ENCODE assay signal across 7 mouse cellular contexts in the genomic region with DNA sequence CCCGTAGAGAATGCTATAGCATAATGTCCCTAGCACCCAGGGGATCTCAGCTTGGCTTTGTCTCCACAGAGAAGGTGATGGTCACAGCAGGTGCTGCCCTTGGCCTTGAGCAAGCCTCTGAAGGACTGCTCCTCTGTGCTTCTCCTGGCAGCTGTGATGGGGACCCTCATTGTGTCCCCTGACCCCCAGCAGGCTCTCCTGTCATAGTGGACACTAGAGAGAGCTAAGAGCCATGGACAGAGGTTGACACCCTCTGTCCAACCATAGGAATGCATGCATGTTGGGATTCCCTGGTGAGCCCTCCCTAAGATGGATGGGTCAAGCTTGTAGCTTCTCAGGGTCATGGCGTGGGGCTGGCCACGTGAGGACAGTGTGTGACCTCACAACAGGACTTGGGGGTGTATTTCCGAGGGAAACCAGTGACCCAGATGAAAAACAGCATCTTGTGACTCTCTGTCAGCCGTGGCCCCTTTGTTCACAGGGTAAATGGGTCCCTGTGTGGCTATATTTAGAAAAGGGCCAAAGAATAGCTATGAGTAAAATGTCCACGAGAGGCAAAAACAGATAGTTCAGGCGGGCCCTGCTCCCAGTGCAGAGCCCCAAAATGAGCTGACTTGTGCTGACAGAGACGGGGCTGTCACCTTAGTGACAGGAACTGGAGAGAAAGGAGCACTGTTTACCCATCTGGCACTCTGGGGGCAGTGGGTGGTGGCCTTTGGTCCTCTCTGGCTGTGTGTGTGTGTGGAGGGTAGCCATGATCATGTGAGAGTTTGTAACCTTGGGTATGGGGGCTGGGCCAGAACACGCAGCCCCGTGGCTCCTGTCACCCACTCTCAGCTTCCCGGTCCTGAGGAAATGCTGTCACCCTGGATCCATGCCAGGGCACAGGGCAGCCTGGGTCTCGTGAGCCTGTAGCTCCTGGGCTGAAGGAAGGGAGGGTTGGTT. TPM values are rescaled to one million over a fixed set of nuclear protein-coding genes. Genes with fewer than 3 reads are reported as not detected.
DNase-seq lines count a peak whose midpoint lies in the region; ATAC-seq lines count a peak whose summit lies in the region.

No protein-coding gene starts in this region.

- H3K36me3 ChIP-seq in heart, embryonic 11.5 days (ENCODE audit: control insufficient read depth, insufficient read depth, low read length), result no peaks in the 10 kb centered on the region
- no peaks in the 10 kb centered on the region for H3K36me3 ChIP-seq in liver, embryonic 11.5 days (ENCODE audit: control insufficient read depth, insufficient read depth, low read length)

- peak; percentile 48 for DNase-seq in ovary, postnatal 36 days (ENCODE audit: low spot score)
- no peak for DNase-seq in ovary, adult 18-20 months (ENCODE audit: low spot score)
- DNase-seq in liver, embryonic 11.5 days (ENCODE audit: low spot score), result no peak
- no peak for DNase-seq in cerebellum, adult 8-10 months
- DNase-seq in gastrocnemius, postnatal 4 days (ENCODE audit: low spot score in 2 of 2), result no peak
- DNase-seq in thymus, postnatal 25 days, result no peak

- H3K4me2 ChIP-seq in heart, embryonic 11.5 days, result peak overlapping the region; percentile 12
- H3K4me2 ChIP-seq in liver, embryonic 11.5 days, result no peak overlapping the region; the same call in 1 of the 2 replicates

- H3K9me3 ChIP-seq in heart, embryonic 11.5 days (replicated peaks; ENCODE audit: control insufficient read depth, low read length), result no peaks in the 10 kb centered on the region
- no peaks in the 10 kb centered on the region for H3K9me3 ChIP-seq in liver, embryonic 11.5 days (ENCODE audit: control insufficient read depth, low read length)

- no peaks in the 10 kb centered on the region for H3K27me3 ChIP-seq in heart, embryonic 11.5 days (ENCODE audit: control insufficient read depth, insufficient read depth, low read length)
- no peaks in the 10 kb centered on the region for H3K27me3 ChIP-seq in liver, embryonic 11.5 days (replicated peaks; ENCODE audit: control insufficient read depth, insufficient read depth, low read length)

- peaks cover 40% of the 10 kb centered on the region for H3K4me1 ChIP-seq in heart, embryonic 11.5 days (ENCODE audit: control insufficient read depth, insufficient read depth, low read length)
- H3K4me1 ChIP-seq in liver, embryonic 11.5 days (replicated peaks; ENCODE audit: control insufficient read depth, insufficient read depth, low read length), result peaks cover 34% of the 10 kb centered on the region

- ATAC-seq in heart, embryonic 11.5 days (replicated peaks; ENCODE audit: insufficient number of reproducible peaks, low FRiP score, low TSS enrichment), result 0 out of 2 replicates have a peak, but pooled peaks have one; percentile 24
- ATAC-seq in liver, embryonic 11.5 days (replicated peaks; ENCODE audit: low FRiP score), result no peak

- 35% methylated on average over 12 of the region's 12 CpGs for WGBS in heart, embryonic 11.5 days (ENCODE audit: insufficient replicate concordance)
- WGBS in liver, embryonic 11.5 days, result 55% methylated on average over 12 of the region's 12 CpGs

- H3K9ac ChIP-seq in heart, embryonic 11.5 days (ENCODE audit: low read depth, low read length), result peak overlapping the region; percentile 24; the same call in 1 of the 2 replicates
- no peak overlapping the region for H3K9ac ChIP-seq in liver, embryonic 11.5 days (ENCODE audit: low read depth, low read length)

- peak overlapping the region; percentile 10; the same call in 1 of the 2 replicates for H3K27ac ChIP-seq in heart, embryonic 11.5 days (ENCODE audit: low read depth, low read length)
- H3K27ac ChIP-seq in liver, embryonic 11.5 days (ENCODE audit: low read depth, low read length), result peak overlapping the region; percentile 68

- no peak overlapping the region for H3K4me3 ChIP-seq in heart, embryonic 11.5 days (ENCODE audit: low read depth, low read length)
- H3K4me3 ChIP-seq in liver, embryonic 11.5 days (ENCODE audit: low read depth, low read length), result no peak overlapping the region

RNA-seq across cellular contexts. Expression of gene Gadd45b, which starts 33.4 kb away (rescaled TPM):
- polyA plus RNA-seq in heart, embryonic 11.5 days (2014; fragmentation: Nextera tagmentation; extraction: Ambion mirVana), result 21.3 and 25.6 TPM in 2 replicates
- 4.0 and 5.0 TPM in 2 replicates for polyA plus RNA-seq in liver, embryonic 11.5 days (2014; fragmentation: Nextera tagmentation; extraction: Ambion mirVana)
- 10 to 100 TPM; 13.5 to 16.3 TPM for total RNA-seq in gastrocnemius, postnatal 4 days (2021)

RNA-seq across cellular contexts. Expression of gene Lmnb2, which starts 45.3 kb away (rescaled TPM):
- polyA plus RNA-seq in heart, embryonic 11.5 days (2014; fragmentation: Nextera tagmentation; extraction: Ambion mirVana), result 7.9 and 11.6 TPM in 2 replicates
- 16.2 and 18.2 TPM in 2 replicates for polyA plus RNA-seq in liver, embryonic 11.5 days (2014; fragmentation: Nextera tagmentation; extraction: Ambion mirVana)
- 10 to 100 TPM; 46.8 to 50.5 TPM for total RNA-seq in gastrocnemius, postnatal 4 days (2021)

RNA-seq across cellular contexts. Expression of gene Gng7, which starts 51.4 kb away (rescaled TPM):
- 1.4 TPM in 2 replicates for polyA plus RNA-seq in heart, embryonic 11.5 days (2014; fragmentation: Nextera tagmentation; extraction: Ambion mirVana)
- polyA plus RNA-seq in liver, embryonic 11.5 days (2014; fragmentation: Nextera tagmentation; extraction: Ambion mirVana), result 1.8 and 2.1 TPM in 2 replicates
- 1 to 10 TPM; 1.9 to 2.0 TPM for total RNA-seq in gastrocnemius, postnatal 4 days (2021)
